Mouse (Mus musculus): ENCODE data around the gene Tmc7.
A peak's percentile ranks its signal among the peaks of the same experiment; 100 is the strongest.

- TF ChIP-seq USF1 (IDR thresholded peaks at IDR 0.05; ENCODE audit: low read depth, low read length) (no peak), POLR2A (IDR thresholded peaks at IDR 0.05; ENCODE audit: control insufficient read depth in 1 of 2, insufficient read depth in 1 of 2, low read depth in 1 of 2, low read length in 2 of 2, poor library complexity in 1 of 2) (no peak), CTCF (IDR thresholded peaks at IDR 0.05 in 2 of 3, conservative IDR thresholded peaks at IDR 0.05 in 1 of 3; ENCODE audit: control insufficient read depth in 1 of 3, insufficient read depth in 1 of 3, low read depth in 2 of 3, low read length in 3 of 3, poor library complexity in 1 of 3, severe bottlenecking in 1 of 3) (peak; percentile 44 to 98 (median 74)), ETS1 (IDR thresholded peaks at IDR 0.05; ENCODE audit: low read depth, low read length) (no peak), MAX (IDR thresholded peaks at IDR 0.05; ENCODE audit: low read length) (no peak), CHD2 (IDR thresholded peaks at IDR 0.05; ENCODE audit: low read length) (no peak)
Observed at GRCm38 (mm10) chr7:118518687-118519086, 65.8 kb downstream of the Tmc7 start.

Data from MEL (cell line).